Mouse (Mus musculus): ENCODE measurements around the gene Lgals3bp.

DNA sequence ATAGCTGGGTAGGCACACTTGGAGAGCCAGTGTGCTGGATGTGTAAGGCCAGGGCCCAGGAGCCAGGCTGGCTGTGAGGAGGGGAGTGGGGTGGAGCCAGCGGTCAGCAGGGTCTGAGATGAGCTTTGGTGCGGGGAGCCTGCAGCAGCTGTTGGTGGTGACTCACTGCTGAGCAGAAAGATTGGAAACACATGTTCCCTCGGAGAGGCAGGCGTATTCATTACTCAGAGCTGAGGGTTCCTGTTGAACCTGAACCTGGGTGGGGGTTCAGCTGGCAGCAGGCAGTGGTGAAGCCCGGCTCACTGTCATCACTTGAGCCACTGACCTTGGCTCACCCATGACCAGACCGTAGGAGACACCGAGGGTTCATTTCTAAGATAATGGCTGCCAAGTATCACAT, 36.7 kb downstream of the Lgals3bp start:
- TF ChIP-seq CTCF (IDR thresholded peaks at IDR 0.05) (no peak), EP300 (IDR thresholded peaks at IDR 0.05) (no peak)

Data from lung, postnatal 0 days (tissue).